In genomic region chr2:50105992-50106391, GRCm38 (mm10) we compare ENCODE assay signal across 16 mouse cellular contexts.
"Had no signal": no experiment of that assay in that cellular context is flagged by ENCODE, and none has a peak within 500 bp of the region (broad histone marks: within the 10 kb centered on the region; RNA-seq: fewer than 3 reads in every experiment).

No protein-coding gene starts in this region.

- H3K27me3 ChIP-seq: lung, embryonic 15.5 days; neural tube, embryonic 12.5 days; stomach, embryonic 15.5 days had no signal

- DNase-seq: liver, postnatal 0 days; lung, adult 2 months; lung, postnatal 14 days; lung, postnatal 4 days; midbrain, embryonic 14.5 days; right cerebral cortex, postnatal 14 days; thymus, adult 2 months; thymus, postnatal 25 days had no signal

- H3K36me3 ChIP-seq: lung, embryonic 15.5 days; midbrain, embryonic 10.5 days; midbrain, embryonic 12.5 days; neural tube, embryonic 12.5 days; stomach, embryonic 15.5 days had no signal

- H3K4me3 ChIP-seq: lung, embryonic 15.5 days; midbrain, embryonic 10.5 days; midbrain, embryonic 12.5 days; neural tube, embryonic 12.5 days; stomach, embryonic 15.5 days had no signal

- H3K9ac ChIP-seq: liver, postnatal 0 days; lung, embryonic 15.5 days; midbrain, embryonic 12.5 days; neural tube, embryonic 12.5 days; stomach, embryonic 15.5 days had no signal

- H3K27ac ChIP-seq: lung, embryonic 15.5 days; midbrain, embryonic 10.5 days; midbrain, embryonic 12.5 days; neural tube, embryonic 12.5 days; stomach, embryonic 15.5 days; stomach, postnatal 0 days had no signal

- ATAC-seq: liver, postnatal 0 days; lung, postnatal 0 days; midbrain, embryonic 16.5 days had no signal

- H3K4me2 ChIP-seq: lung, embryonic 15.5 days; midbrain, embryonic 12.5 days; neural tube, embryonic 12.5 days; stomach, embryonic 15.5 days had no signal

- H3K9me3 ChIP-seq: lung, embryonic 15.5 days; midbrain, embryonic 10.5 days; midbrain, embryonic 12.5 days; neural tube, embryonic 12.5 days; stomach, embryonic 15.5 days had no signal
